Mouse (Mus musculus) liver, embryonic 15.5 days (tissue): ENCODE measurements around the gene Mast4. TPM values are rescaled to one million over a fixed set of nuclear protein-coding genes. Genes with fewer than 3 reads are reported as not detected.

Experiments used
- ATAC-seq: fragments of 200-750 bp; cut with Nextera tagmentation; 2 replicates; pipeline ENCODE4 v1.8.0; 2017; ENCODE audit warnings: moderate number of reproducible peaks, mild to moderate bottlenecking, moderate library complexity; ENCODE audit not compliant: insufficient read depth
- H3K27ac ChIP-seq: fragments of 300-500 bp; sonication (generic); replicated peaks from 2 replicates; pipeline ENCODE4 v1.5.1; 2015; ENCODE audit warnings: mild to moderate bottlenecking, inconsistent platforms
- H3K27me3 ChIP-seq: fragments of 300-500 bp; sonication (generic); 2 replicates; pipeline ENCODE4 v1.6.1; 2015; ENCODE audit warnings: mild to moderate bottlenecking, inconsistent platforms
- H3K36me3 ChIP-seq: fragments of 300-500 bp; sonication (generic); replicated peaks from 2 replicates; pipeline ENCODE4 v1.6.1; 2015; ENCODE audit warnings: moderate library complexity, mild to moderate bottlenecking, inconsistent platforms
- H3K4me1 ChIP-seq: fragments of 300-500 bp; sonication (generic); replicated peaks from 2 replicates; pipeline ENCODE4 v1.6.1; 2015; ENCODE audit warnings: inconsistent platforms
- H3K4me2 ChIP-seq: fragments of 300-500 bp; sonication (generic); 2 replicates; pipeline ENCODE4 v1.6.1; 2015; ENCODE audit warnings: moderate library complexity, mild to moderate bottlenecking, inconsistent platforms
- H3K4me3 ChIP-seq: fragments of 300-500 bp; sonication (generic); replicated peaks from 2 replicates; pipeline ENCODE4 v1.5.1; 2015; ENCODE audit warnings: mild to moderate bottlenecking, inconsistent platforms
- H3K9ac ChIP-seq: fragments of 300-500 bp; sonication (generic); 2 replicates; pipeline ENCODE4 v1.6.1; 2015; ENCODE audit warnings: moderate library complexity, mild to moderate bottlenecking, inconsistent platforms
- H3K9me3 ChIP-seq: fragments of 300-500 bp; sonication (generic); replicated peaks from 2 replicates; pipeline ENCODE4 v1.6.1; 2016; ENCODE audit warnings: inconsistent platforms
- WGBS: fragments of 180-500 bp; shearing (Covaris S2); methylation state at CpG from one replicate; pipeline ENCODE4 v1.1.7; 2015; ENCODE audit warnings: mixed read lengths; ENCODE audit not compliant: insufficient replicate concordance; 5-methylcytosine and 5-hydroxymethylcytosine counted together
- polyA plus RNA-seq: library from polyadenylated mRNA; unstranded; fragments of >200 nt; fragmentation: Nextera tagmentation; extraction: Ambion mirVana; gene quantifications from 2 replicates; pipeline ENCODE4 v1.2.1, GENCODE M21; 2015

The Mast4 gene
- polyA plus RNA-seq, 1 experiment from 2014 or later: 2.1 TPM

GRCm38 (mm10) chr13:102935788-102936187 lies 398.5 kb downstream of the Mast4 start:
- Histone ChIP-seq H3K4me2 (no peak overlapping the region), H3K27me3 (no peaks in the 10 kb centered on the region), H3K27ac (no peak overlapping the region), H3K9ac (no peak overlapping the region), H3K4me1 (no peaks in the 10 kb centered on the region), H3K36me3 (no peaks in the 10 kb centered on the region), H3K9me3 (no peaks in the 10 kb centered on the region), H3K4me3 (no peak overlapping the region)
- no peak for ATAC-seq
- 67% methylated on average over 3 of the region's 3 CpGs for WGBS

GRCm38 (mm10) chr13:102933702-102934101 lies 400.6 kb downstream of the Mast4 start:
- H3K4me3 ChIP-seq: no peak overlapping the region
- WGBS: 77% methylated on average over 5 of the region's 5 CpGs
- no peak overlapping the region for H3K9ac ChIP-seq
- H3K4me1 ChIP-seq: no peaks in the 10 kb centered on the region
- ATAC-seq: no peak
- no peak overlapping the region for H3K27ac ChIP-seq
- no peaks in the 10 kb centered on the region for H3K27me3 ChIP-seq
- no peaks in the 10 kb centered on the region for H3K36me3 ChIP-seq
- no peak overlapping the region for H3K4me2 ChIP-seq
- no peaks in the 10 kb centered on the region for H3K9me3 ChIP-seq

GRCm38 (mm10) chr13:102932434-102932833 lies 401.9 kb downstream of the Mast4 start:
- Histone ChIP-seq H3K27me3 (no peaks in the 10 kb centered on the region), H3K4me3 (no peak overlapping the region), H3K36me3 (no peaks in the 10 kb centered on the region), H3K9ac (no peak overlapping the region), H3K27ac (no peak overlapping the region), H3K4me1 (no peaks in the 10 kb centered on the region), H3K9me3 (no peaks in the 10 kb centered on the region), H3K4me2 (no peak overlapping the region)
- 56% methylated on average over 9 of the region's 9 CpGs for WGBS
- ATAC-seq: no peak

GRCm38 (mm10) chr13:102931951-102932350 lies 402.3 kb downstream of the Mast4 start:
- Histone ChIP-seq H3K36me3 (no peaks in the 10 kb centered on the region), H3K4me2 (no peak overlapping the region), H3K9ac (no peak overlapping the region), H3K27me3 (no peaks in the 10 kb centered on the region), H3K27ac (no peak overlapping the region), H3K4me1 (no peaks in the 10 kb centered on the region), H3K4me3 (no peak overlapping the region), H3K9me3 (no peaks in the 10 kb centered on the region)
- ATAC-seq: no peak
- WGBS: 79% methylated on average over 1 of the region's 1 CpGs

DNA sequence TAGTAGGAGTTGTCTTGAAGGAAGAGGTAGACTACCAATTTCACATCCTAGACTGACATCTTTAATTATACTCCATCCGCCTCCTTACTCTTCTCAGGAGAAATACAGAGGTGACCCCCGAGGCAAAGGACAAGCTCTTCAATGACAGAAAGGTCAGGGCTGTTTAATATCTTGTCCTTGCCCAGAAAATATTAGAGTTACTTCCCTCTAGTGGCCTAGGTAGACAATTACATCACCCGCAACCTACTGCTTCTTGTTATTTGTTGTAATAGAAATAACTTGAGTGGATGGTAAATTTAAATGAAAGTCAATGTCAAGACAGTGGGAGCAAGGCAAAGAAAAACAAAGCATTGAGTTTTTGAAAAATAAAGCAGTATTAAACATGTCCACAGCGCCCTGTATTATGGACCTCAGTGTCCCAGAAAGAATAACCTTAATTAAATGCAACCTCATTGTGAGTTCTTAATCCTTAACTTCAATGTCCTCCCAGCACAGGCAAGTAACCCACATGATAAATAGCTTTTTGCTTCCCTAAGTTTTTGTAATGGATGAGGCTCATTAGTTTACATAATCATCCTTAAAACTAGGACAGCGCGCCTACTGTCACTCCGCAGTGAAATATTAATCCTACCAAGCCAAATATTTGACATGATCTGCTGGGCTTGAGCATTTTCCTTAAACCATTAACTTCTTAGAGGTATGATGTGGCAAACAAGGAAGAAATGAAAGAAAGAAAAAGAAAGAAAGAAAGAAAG lies 408.3 kb downstream of the Mast4 start:
- 72% methylated on average over 7 of the region's 7 CpGs for WGBS
- Histone ChIP-seq H3K9ac (no peak overlapping the region), H3K4me1 (no peaks in the 10 kb centered on the region), H3K36me3 (no peaks in the 10 kb centered on the region), H3K27ac (no peak overlapping the region), H3K4me3 (no peak overlapping the region), H3K9me3 (no peaks in the 10 kb centered on the region), H3K27me3 (no peaks in the 10 kb centered on the region), H3K4me2 (no peak overlapping the region)
- ATAC-seq: no peak

DNA sequence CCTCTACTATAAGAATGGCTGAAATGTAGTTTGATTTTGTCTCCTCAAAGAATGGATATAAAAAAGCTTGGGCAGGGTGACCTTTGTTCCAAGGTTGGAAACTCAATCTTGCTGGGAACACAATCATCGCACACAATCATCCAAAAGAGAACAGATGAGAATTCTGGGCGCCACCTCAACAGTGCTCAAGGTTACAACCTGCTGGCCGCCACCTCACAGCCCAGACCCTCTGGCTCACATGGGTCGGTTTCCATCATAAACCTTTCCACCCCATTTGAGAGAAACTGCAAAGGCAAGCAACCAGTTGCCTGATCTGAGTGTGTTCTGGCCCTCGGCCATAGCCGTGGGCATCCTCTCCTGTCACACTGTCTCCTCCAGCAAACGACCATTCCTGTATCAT lies 414.6 kb downstream of the Mast4 start:
- H3K36me3 ChIP-seq: no peaks in the 10 kb centered on the region
- no peak overlapping the region for H3K9ac ChIP-seq
- no peak overlapping the region for H3K4me3 ChIP-seq
- no peaks in the 10 kb centered on the region for H3K9me3 ChIP-seq
- no peak overlapping the region for H3K4me2 ChIP-seq
- ATAC-seq: no peak
- 70% methylated on average over 7 of the region's 7 CpGs for WGBS
- no peaks in the 10 kb centered on the region for H3K27me3 ChIP-seq
- no peak overlapping the region for H3K27ac ChIP-seq
- H3K4me1 ChIP-seq: no peaks in the 10 kb centered on the region

DNA sequence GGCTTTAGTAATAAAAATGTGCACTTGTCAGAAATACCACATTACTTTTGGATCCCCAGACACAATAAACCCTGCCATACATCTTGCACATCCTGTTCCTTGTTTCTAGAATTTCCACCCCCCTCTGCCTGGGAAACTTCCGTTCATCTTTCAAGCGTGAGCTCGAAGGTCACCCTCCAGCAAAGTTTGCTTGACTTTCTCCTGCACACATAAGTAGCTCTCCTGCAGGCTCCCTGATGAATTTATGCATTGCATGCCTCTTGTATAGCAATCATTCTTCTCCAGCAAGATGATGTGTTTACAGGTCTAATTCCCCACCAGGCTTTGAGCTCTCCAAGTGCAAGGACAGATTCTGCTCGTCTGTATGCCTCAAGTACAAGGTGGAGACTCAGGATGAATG lies 415.7 kb downstream of the Mast4 start:
- H3K4me2 ChIP-seq: no peak overlapping the region
- H3K36me3 ChIP-seq: no peaks in the 10 kb centered on the region
- no peaks in the 10 kb centered on the region for H3K9me3 ChIP-seq
- H3K27ac ChIP-seq: no peak overlapping the region
- 23% methylated on average over 4 of the region's 4 CpGs for WGBS
- no peak for ATAC-seq
- no peak overlapping the region for H3K9ac ChIP-seq
- no peaks in the 10 kb centered on the region for H3K27me3 ChIP-seq
- no peaks in the 10 kb centered on the region for H3K4me1 ChIP-seq
- H3K4me3 ChIP-seq: no peak overlapping the region

DNA sequence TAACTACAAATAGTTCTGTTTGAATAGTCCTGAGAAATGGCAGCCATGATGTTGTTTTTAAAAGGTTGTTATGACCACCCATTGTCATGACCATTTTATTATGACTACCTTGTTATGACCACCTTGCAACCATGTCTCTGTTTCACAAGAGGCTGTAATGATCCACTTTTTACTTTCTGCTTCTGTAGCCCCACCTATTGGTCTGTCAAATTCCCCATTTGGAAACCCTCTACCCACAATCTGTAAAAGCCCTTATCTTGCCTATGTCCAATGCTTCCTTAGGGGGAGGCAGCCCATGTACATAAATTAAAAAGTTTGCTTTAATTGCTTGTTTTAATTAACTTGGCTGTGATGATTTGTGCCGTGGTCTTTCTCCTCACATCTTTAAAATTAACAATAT lies 419.0 kb downstream of the Mast4 start:
- WGBS: 53% methylated on average over 1 of the region's 1 CpGs
- Histone ChIP-seq H3K27ac (no peak overlapping the region), H3K36me3 (no peaks in the 10 kb centered on the region), H3K4me3 (no peak overlapping the region), H3K27me3 (no peaks in the 10 kb centered on the region), H3K9me3 (no peaks in the 10 kb centered on the region), H3K9ac (no peak overlapping the region), H3K4me1 (no peaks in the 10 kb centered on the region), H3K4me2 (no peak overlapping the region)
- ATAC-seq: no peak

DNA sequence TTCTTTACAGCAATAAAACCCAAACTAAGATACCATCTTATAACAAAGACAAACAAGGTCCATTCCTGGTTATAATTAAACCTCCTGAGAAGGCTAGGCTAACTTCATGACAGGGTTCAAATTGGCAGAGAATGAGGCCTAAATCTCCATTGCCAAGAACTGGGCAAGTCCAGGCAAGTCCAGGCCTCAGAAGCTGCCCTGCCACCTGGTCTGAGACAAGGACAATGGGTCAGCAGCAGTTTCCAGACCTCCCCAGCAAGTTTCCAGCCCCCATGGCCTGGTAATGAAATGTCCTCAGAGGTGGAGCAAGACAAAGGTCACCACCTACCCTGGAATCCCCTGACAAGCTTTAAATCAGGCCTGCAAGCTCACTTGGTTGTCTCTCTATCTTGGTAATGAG lies 419.5 kb downstream of the Mast4 start:
- no peaks in the 10 kb centered on the region for H3K27me3 ChIP-seq
- no peak overlapping the region for H3K27ac ChIP-seq
- ATAC-seq: no peak
- H3K36me3 ChIP-seq: no peaks in the 10 kb centered on the region
- H3K9ac ChIP-seq: no peak overlapping the region
- no peaks in the 10 kb centered on the region for H3K4me1 ChIP-seq
- H3K4me3 ChIP-seq: no peak overlapping the region
- no peaks in the 10 kb centered on the region for H3K9me3 ChIP-seq
- H3K4me2 ChIP-seq: no peak overlapping the region

- Histone ChIP-seq H3K4me3 (no peak overlapping the region), H3K4me2 (no peak overlapping the region), H3K36me3 (no peaks in the 10 kb centered on the region), H3K27me3 (no peaks in the 10 kb centered on the region), H3K27ac (no peak overlapping the region), H3K9me3 (no peaks in the 10 kb centered on the region), H3K9ac (no peak overlapping the region), H3K4me1 (no peaks in the 10 kb centered on the region)
- ATAC-seq: no peak
- 65% methylated on average over 2 of the region's 2 CpGs for WGBS
These were observed 420.4 kb downstream of the Mast4 start for GRCm38 (mm10) chr13:102913919-102914318.

GRCm38 (mm10) chr13:102912867-102913266 lies 421.4 kb downstream of the Mast4 start:
- no peak overlapping the region for H3K27ac ChIP-seq
- no peak overlapping the region for H3K4me2 ChIP-seq
- no peaks in the 10 kb centered on the region for H3K4me1 ChIP-seq
- H3K36me3 ChIP-seq: no peaks in the 10 kb centered on the region
- no peaks in the 10 kb centered on the region for H3K9me3 ChIP-seq
- ATAC-seq: no peak
- no peak overlapping the region for H3K4me3 ChIP-seq
- H3K9ac ChIP-seq: no peak overlapping the region
- H3K27me3 ChIP-seq: no peaks in the 10 kb centered on the region
- 72% methylated on average over 12 of the region's 12 CpGs for WGBS
